Mouse (Mus musculus) cerebellum, adult 2 months (tissue): ENCODE data around the gene Hdhd3.

ENCODE experiments used
- CTCF ChIP-seq: fragments of 200-500 bp; IDR thresholded peaks from 2 replicates; pipeline ENCODE4 v1.5.1; 2011; ENCODE audit warnings: low read depth, mild to moderate bottlenecking, control low read depth, low read length, moderate library complexity, borderline replicate concordance; ENCODE audit not compliant: insufficient read depth
- POLR2A ChIP-seq: fragments of 200-500 bp; IDR thresholded peaks from 2 replicates; pipeline ENCODE4 v1.6.1; 2011; ENCODE audit warnings: low read length, control low read depth, borderline replicate concordance; ENCODE audit not compliant: insufficient read depth

- TF ChIP-seq CTCF (no peak), POLR2A (no peak)
Observed at GRCm38 (mm10) chr4:62514995-62515394, 11.7 kb upstream of the Hdhd3 start.
